Mouse (Mus musculus): Measurements from ENCODE around the gene Fgf18. TPM values are rescaled to one million over a fixed set of nuclear protein-coding genes. Genes with fewer than 3 reads are reported as not detected.

The Fgf18 gene
- total RNA-seq (2021): 2.1 TPM in 2 replicates
- long read RNA-seq, experiment 1, partial matches to known transcripts: 0 of 2 reads
- long read RNA-seq, experiment 1, other reads (novel, unspliced or antisense): 0 of 2 reads
- long read RNA-seq, experiment 2, partial matches to known transcripts: 0 of 3 reads
- long read RNA-seq, experiment 2, other reads (novel, unspliced or antisense): 0 of 3 reads

- DNase-seq: peak; percentile 56
Measured at GRCm38 (mm10) chr11:33147171-33147571, at the start of gene Fgf18. Gene Fgf18 (minus strand): TSS chr11:33147400.

- DNase-seq: no peak
Measured at GRCm38 (mm10) chr11:33196447-33197132, 49.4 kb upstream of the Fgf18 start.

- no peak for DNase-seq
Measured at GRCm38 (mm10) chr11:33195531-33196446, 48.6 kb upstream of the Fgf18 start.

- DNase-seq: no peak
Measured at GRCm38 (mm10) chr11:33195061-33195460, 47.9 kb upstream of the Fgf18 start.

- no peak for DNase-seq
Measured at GRCm38 (mm10) chr11:33193695-33194094, 46.5 kb upstream of the Fgf18 start.

GRCm38 (mm10) chr11:33181804-33182203, 34.6 kb upstream of the Fgf18 start:
- DNase-seq: no peak

- DNase-seq: no peak
Measured at GRCm38 (mm10) chr11:33180701-33181116, 33.5 kb upstream of the Fgf18 start.

- no peak for DNase-seq
Measured at GRCm38 (mm10) chr11:33179802-33180201, 32.6 kb upstream of the Fgf18 start.

- peak; percentile 68 for DNase-seq
Measured at GRCm38 (mm10) chr11:33176525-33177245, 29.5 kb upstream of the Fgf18 start.

- no peak for DNase-seq
Measured at GRCm38 (mm10) chr11:33175768-33176167, 28.6 kb upstream of the Fgf18 start.

- DNase-seq: peak; percentile 65
Measured at GRCm38 (mm10) chr11:33170489-33170888, 23.3 kb upstream of the Fgf18 start.

- DNase-seq: peak; percentile 100
Measured at GRCm38 (mm10) chr11:33162998-33163506, 15.9 kb upstream of the Fgf18 start, which contains the start of gene Npm1. Gene Npm1 (minus strand): TSS chr11:33163206.

- DNase-seq: peak; percentile 86
Measured at GRCm38 (mm10) chr11:33162211-33162997, 15.2 kb upstream of the Fgf18 start.

- no peak for DNase-seq
Measured at GRCm38 (mm10) chr11:33159741-33160140, 12.5 kb upstream of the Fgf18 start.

- DNase-seq: no peak
Measured at GRCm38 (mm10) chr11:33157453-33158196, 10.4 kb upstream of the Fgf18 start.

GRCm38 (mm10) chr11:33156436-33157015, 9.3 kb upstream of the Fgf18 start:
- no peak for DNase-seq

- no peak for DNase-seq
Measured at GRCm38 (mm10) chr11:33154459-33154858, 7.3 kb upstream of the Fgf18 start.

- DNase-seq: no peak
Measured at GRCm38 (mm10) chr11:33152997-33153396, 5.8 kb upstream of the Fgf18 start.

- DNase-seq: no peak
Measured at GRCm38 (mm10) chr11:33151780-33152145, 4.6 kb upstream of the Fgf18 start.
